Mouse (Mus musculus): ENCODE results near the gene Alg14. TPM values are rescaled to one million over a fixed set of nuclear protein-coding genes. Genes with fewer than 3 reads are reported as not detected.

Alg14 gene
- polyA plus RNA-seq, 1 experiment from 2014 or later, result 40.1 TPM

- Histone ChIP-seq H3K27me3 (ENCODE audit: insufficient read depth, poor library complexity, severe bottlenecking) (no peaks in the 10 kb centered on the region), H3K9me3 (no peaks in the 10 kb centered on the region), H3K4me1 (peaks cover 5% of the 10 kb centered on the region; the same call in 1 of the 2 replicates), H3K4me3 (peak overlapping the region; percentile 71), H3K27ac (peak overlapping the region; percentile 93), H3K36me3 (no peaks in the 10 kb centered on the region)
- 7% methylated on average over 7 of the region's 7 CpGs for WGBS
- DNase-seq (ENCODE audit: low spot score), result no peak
These were observed 381 bp upstream of the Alg14 start for GRCm38 (mm10) chr3:121291225-121291559.

- Histone ChIP-seq H3K27ac (no peak overlapping the region), H3K4me3 (no peak overlapping the region), H3K36me3 (peaks cover 3% of the 10 kb centered on the region; the same call in 1 of the 2 replicates), H3K4me1 (peaks cover 5% of the 10 kb centered on the region; the same call in 1 of the 2 replicates), H3K9me3 (no peaks in the 10 kb centered on the region), H3K27me3 (ENCODE audit: insufficient read depth, poor library complexity, severe bottlenecking) (no peaks in the 10 kb centered on the region)
- 76% methylated on average over 2 of the region's 2 CpGs for WGBS
- no peak for DNase-seq (ENCODE audit: low spot score)
These were observed 2.6 kb downstream of the Alg14 start for GRCm38 (mm10) chr3:121294200-121294599.

DNA sequence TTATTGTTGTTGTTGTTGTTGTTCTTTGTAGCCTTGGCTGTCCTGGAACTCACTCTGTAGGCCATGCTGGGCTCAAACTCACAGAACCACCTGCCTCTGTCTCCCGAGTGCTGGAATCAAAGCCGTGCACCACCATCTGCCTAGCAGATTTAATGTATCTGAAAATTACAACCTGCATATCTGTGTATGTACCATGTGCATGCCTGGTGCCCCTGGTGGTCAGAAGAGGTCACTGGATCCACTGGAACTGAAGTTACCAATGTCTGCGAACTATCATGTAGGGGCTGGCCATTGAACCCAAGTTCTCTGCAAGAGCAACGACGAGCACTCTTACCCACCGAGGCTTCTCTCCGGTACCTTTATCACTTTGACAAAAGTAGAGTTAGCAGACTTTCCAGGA, 15.1 kb downstream of the Alg14 start:
- peak; percentile 70 for DNase-seq (ENCODE audit: low spot score)
- no peaks in the 10 kb centered on the region for H3K4me1 ChIP-seq
- H3K4me3 ChIP-seq, result no peak overlapping the region
- 90% methylated on average over 7 of the region's 7 CpGs for WGBS
- no peaks in the 10 kb centered on the region for H3K9me3 ChIP-seq
- H3K27ac ChIP-seq, result no peak overlapping the region
- no peaks in the 10 kb centered on the region for H3K27me3 ChIP-seq (ENCODE audit: insufficient read depth, poor library complexity, severe bottlenecking)
- peaks cover 10% of the 10 kb centered on the region; the same call in 1 of the 2 replicates for H3K36me3 ChIP-seq

DNA sequence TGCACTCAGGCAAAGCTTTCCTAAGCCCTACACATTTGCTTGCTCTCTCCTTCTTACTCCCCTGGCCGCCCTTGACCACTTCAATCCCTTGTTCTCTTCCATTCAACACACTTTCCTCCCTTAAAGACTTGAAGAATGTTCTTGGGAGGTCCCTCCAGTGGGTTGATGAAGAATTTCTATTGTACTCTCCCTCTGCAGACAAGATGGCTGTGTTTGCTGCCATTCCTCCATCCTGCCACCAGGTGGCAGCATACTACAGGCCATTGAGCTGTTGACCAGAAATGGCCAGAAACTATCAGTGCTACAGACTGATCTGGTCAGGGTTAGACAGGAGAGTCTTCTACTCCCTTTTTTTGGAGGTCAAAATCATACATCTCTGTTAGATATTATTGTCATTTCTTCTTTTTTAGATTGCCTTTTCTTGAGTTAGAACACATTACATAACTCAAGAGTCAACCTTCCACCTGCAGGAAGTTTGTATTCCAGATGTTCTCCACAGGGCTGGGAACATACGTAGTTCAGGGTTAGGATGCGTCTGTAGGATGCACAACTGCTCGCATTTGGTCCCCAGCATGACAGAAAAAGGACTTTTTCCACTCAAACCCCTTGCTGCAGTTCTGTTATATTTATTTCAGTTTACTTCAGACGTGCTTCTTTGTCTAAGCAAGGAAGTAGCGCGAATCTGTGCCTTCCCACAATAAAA, 16.1 kb downstream of the Alg14 start:
- Histone ChIP-seq H3K9me3 (no peaks in the 10 kb centered on the region), H3K36me3 (peaks cover 10% of the 10 kb centered on the region; the same call in 1 of the 2 replicates), H3K4me1 (no peaks in the 10 kb centered on the region), H3K27me3 (ENCODE audit: insufficient read depth, poor library complexity, severe bottlenecking) (no peaks in the 10 kb centered on the region), H3K4me3 (no peak overlapping the region), H3K27ac (no peak overlapping the region)
- DNase-seq (ENCODE audit: low spot score), result peak; percentile 86
- 73% methylated on average over 7 of the region's 7 CpGs for WGBS

DNA sequence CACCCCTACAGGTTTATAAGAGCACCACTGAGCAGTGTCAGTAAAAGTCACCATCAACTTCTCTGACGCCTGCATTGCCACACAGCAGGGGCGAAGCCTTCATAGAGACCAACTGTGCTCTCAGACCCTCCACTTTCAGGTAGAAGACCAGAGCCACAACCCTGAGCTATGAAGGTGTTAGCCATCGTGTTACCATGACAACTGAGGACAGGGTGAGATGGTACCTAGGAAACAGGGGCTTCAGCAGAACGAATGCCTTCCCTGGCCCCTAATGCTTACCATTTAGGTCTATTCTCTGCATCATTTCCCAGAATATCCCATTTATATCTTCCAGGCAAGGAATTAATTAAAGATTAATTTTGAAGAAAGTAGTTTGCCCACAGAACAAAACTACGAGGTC, 17.4 kb downstream of the Alg14 start:
- 85% methylated on average over 5 of the region's 5 CpGs for WGBS
- no peaks in the 10 kb centered on the region for H3K27me3 ChIP-seq (ENCODE audit: insufficient read depth, poor library complexity, severe bottlenecking)
- no peak for DNase-seq (ENCODE audit: low spot score)
- H3K36me3 ChIP-seq, result peaks cover 10% of the 10 kb centered on the region; the same call in 1 of the 2 replicates
- peaks cover 11% of the 10 kb centered on the region; the same call in 1 of the 2 replicates for H3K4me1 ChIP-seq
- H3K9me3 ChIP-seq, result no peaks in the 10 kb centered on the region
- H3K27ac ChIP-seq, result no peak overlapping the region
- no peak overlapping the region for H3K4me3 ChIP-seq

- WGBS, result 85% methylated on average over 4 of the region's 4 CpGs
- Histone ChIP-seq H3K4me3 (no peak overlapping the region), H3K27ac (no peak overlapping the region), H3K9me3 (no peaks in the 10 kb centered on the region), H3K36me3 (peaks cover 10% of the 10 kb centered on the region; the same call in 1 of the 2 replicates), H3K27me3 (ENCODE audit: insufficient read depth, poor library complexity, severe bottlenecking) (no peaks in the 10 kb centered on the region), H3K4me1 (peaks cover 11% of the 10 kb centered on the region; the same call in 1 of the 2 replicates)
- DNase-seq (ENCODE audit: low spot score), result peak; percentile 47
These were observed 17.9 kb downstream of the Alg14 start for GRCm38 (mm10) chr3:121309429-121309828.

- no peak overlapping the region for H3K27ac ChIP-seq
- no peaks in the 10 kb centered on the region for H3K9me3 ChIP-seq
- WGBS, result 89% methylated on average over 16 of the region's 16 CpGs
- H3K27me3 ChIP-seq (ENCODE audit: insufficient read depth, poor library complexity, severe bottlenecking), result no peaks in the 10 kb centered on the region
- peaks cover 10% of the 10 kb centered on the region; the same call in 1 of the 2 replicates for H3K36me3 ChIP-seq
- no peak overlapping the region for H3K4me3 ChIP-seq
- DNase-seq (ENCODE audit: low spot score), result peak; percentile 57
- peaks cover 11% of the 10 kb centered on the region; the same call in 1 of the 2 replicates for H3K4me1 ChIP-seq
These were observed 18.5 kb downstream of the Alg14 start for GRCm38 (mm10) chr3:121309896-121310714.

- DNase-seq (ENCODE audit: low spot score), result peak; percentile 74
- no peaks in the 10 kb centered on the region for H3K9me3 ChIP-seq
These were observed 20.9 kb downstream of the Alg14 start for GRCm38 (mm10) chr3:121312426-121312825.

DNA sequence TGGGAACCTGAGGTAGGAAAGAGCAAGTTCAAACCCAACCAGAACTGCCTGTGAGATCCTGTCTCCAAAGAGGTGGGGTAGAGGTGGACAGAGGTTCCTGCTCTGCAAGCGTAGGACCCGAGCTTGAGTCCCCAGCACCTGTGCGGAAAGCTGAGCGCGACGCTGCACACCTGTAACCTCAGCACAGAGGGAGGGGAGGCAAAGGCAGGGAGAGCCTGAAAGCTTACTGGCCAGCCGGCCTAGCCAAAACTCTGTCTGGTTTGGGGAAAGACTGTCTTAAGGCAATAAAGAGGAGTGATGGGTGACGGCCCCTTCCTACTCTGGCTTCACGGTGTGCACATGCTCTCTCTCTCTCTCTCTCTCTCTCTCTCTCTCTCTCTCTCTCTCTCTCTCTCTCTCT, 21.4 kb downstream of the Alg14 start:
- DNase-seq (ENCODE audit: low spot score), result peak; percentile 67
- Histone ChIP-seq H3K4me3 (no peak overlapping the region), H3K27ac (no peak overlapping the region), H3K4me1 (peaks cover 11% of the 10 kb centered on the region; the same call in 1 of the 2 replicates), H3K9me3 (no peaks in the 10 kb centered on the region), H3K27me3 (ENCODE audit: insufficient read depth, poor library complexity, severe bottlenecking) (no peaks in the 10 kb centered on the region), H3K36me3 (0 out of 2 replicates have a peak, but pooled peaks cover 8% of the 10 kb centered on the region)
- WGBS, result 75% methylated on average over 9 of the region's 9 CpGs

More at GRCm38 (mm10) chr3:121312426-121312825, 20.9 kb downstream of the Alg14 start:
- WGBS, result 84% methylated on average over 6 of the region's 6 CpGs
- H3K4me3 ChIP-seq, result no peak overlapping the region
- H3K4me1 ChIP-seq, result peaks cover 11% of the 10 kb centered on the region; the same call in 1 of the 2 replicates
- no peak overlapping the region for H3K27ac ChIP-seq
- H3K27me3 ChIP-seq (ENCODE audit: insufficient read depth, poor library complexity, severe bottlenecking), result no peaks in the 10 kb centered on the region
- H3K36me3 ChIP-seq, result 0 out of 2 replicates have a peak, but pooled peaks cover 8% of the 10 kb centered on the region

DNA sequence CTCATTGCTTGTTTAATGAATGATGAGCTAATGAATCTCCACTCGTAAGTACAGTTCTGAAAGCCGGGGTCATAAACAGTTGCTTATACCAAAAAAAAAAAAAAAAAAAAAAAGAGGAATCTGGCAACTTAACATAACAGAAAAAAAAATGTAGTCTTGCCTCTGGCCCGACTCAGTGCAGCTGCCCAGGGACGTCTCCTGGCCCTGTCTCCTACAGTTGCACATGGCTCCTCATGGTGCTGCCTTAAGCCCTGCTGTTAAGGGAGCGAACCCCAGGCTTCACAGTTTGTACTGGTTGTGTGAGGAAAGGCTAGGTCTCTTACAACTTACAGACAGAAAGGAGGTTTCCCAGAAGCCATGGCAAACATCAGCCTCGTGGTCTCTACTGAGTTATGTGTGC, 22.6 kb downstream of the Alg14 start:
- 0 out of 2 replicates have a peak, but pooled peaks cover 8% of the 10 kb centered on the region for H3K36me3 ChIP-seq
- H3K4me3 ChIP-seq, result no peak overlapping the region
- 84% methylated on average over 6 of the region's 6 CpGs for WGBS
- no peak overlapping the region for H3K27ac ChIP-seq
- DNase-seq (ENCODE audit: low spot score), result peak; percentile 38
- no peaks in the 10 kb centered on the region for H3K27me3 ChIP-seq (ENCODE audit: insufficient read depth, poor library complexity, severe bottlenecking)
- no peaks in the 10 kb centered on the region for H3K9me3 ChIP-seq
- H3K4me1 ChIP-seq, result peaks cover 11% of the 10 kb centered on the region; the same call in 1 of the 2 replicates

- H3K27me3 ChIP-seq (ENCODE audit: insufficient read depth, poor library complexity, severe bottlenecking), result no peaks in the 10 kb centered on the region
- no peak overlapping the region for H3K27ac ChIP-seq
- peak; percentile 17 for DNase-seq (ENCODE audit: low spot score)
- H3K9me3 ChIP-seq, result no peaks in the 10 kb centered on the region
- H3K4me1 ChIP-seq, result peaks cover 11% of the 10 kb centered on the region; the same call in 1 of the 2 replicates
- H3K36me3 ChIP-seq, result 0 out of 2 replicates have a peak, but pooled peaks cover 8% of the 10 kb centered on the region
- H3K4me3 ChIP-seq, result no peak overlapping the region
- 96% methylated on average over 7 of the region's 7 CpGs for WGBS
These were observed 23.9 kb downstream of the Alg14 start for GRCm38 (mm10) chr3:121315498-121315897.

DNA sequence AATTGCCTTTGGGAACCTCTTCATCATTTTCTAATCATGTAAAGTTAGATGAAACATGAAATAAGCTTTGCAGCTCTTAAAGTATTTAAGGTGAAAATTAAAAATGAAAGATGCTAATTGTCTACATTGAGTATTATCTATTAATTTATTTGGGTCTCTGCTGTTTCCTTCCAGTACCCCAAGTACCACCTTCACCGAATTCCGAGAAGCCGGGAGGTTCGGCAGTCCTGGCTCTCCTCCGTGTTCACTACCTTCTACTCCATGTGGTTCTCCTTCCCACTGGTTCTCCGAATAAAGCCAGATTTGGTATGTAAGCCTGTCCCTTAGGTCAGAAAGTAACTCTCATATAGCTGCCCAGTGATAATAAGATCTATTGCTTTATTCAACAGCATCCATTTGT, 28.3 kb downstream of the Alg14 start:
- H3K36me3 ChIP-seq, result peaks cover 30% of the 10 kb centered on the region
- H3K4me3 ChIP-seq, result no peak overlapping the region
- H3K27ac ChIP-seq, result no peak overlapping the region
- no peaks in the 10 kb centered on the region for H3K9me3 ChIP-seq
- no peaks in the 10 kb centered on the region for H3K4me1 ChIP-seq
- 92% methylated on average over 6 of the region's 6 CpGs for WGBS
- peak; percentile 53 for DNase-seq (ENCODE audit: low spot score)
- H3K27me3 ChIP-seq (ENCODE audit: insufficient read depth, poor library complexity, severe bottlenecking), result no peaks in the 10 kb centered on the region

DNA sequence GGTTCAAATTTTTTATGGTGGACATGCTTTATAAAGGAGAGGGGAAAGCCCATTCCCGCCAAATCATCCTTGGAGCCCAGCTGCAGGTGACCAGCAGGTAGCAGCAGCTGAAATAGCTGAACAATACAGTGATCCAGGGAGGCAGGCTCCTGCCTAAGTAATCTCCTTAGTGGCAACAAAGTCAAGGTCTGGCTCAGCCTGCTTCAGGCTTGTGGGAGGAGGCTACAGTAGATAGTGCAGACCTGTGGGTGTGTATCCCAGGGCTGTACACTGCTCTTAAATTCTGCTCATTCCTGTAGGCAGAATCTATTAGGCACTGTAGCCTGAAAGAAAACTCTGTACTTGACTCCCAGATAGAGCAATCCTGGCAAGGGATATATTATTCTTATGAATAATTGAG, 29.3 kb downstream of the Alg14 start:
- Histone ChIP-seq H3K27me3 (ENCODE audit: insufficient read depth, poor library complexity, severe bottlenecking) (no peaks in the 10 kb centered on the region), H3K36me3 (peaks cover 24% of the 10 kb centered on the region), H3K9me3 (no peaks in the 10 kb centered on the region), H3K27ac (no peak overlapping the region), H3K4me3 (no peak overlapping the region), H3K4me1 (no peaks in the 10 kb centered on the region)
- WGBS, result 85% methylated on average over 1 of the region's 1 CpGs
- peak; percentile 35 for DNase-seq (ENCODE audit: low spot score)

Measured in heart, embryonic 10.5 days (tissue).